Mouse (Mus musculus): ENCODE data around the gene Rplp2. TPM values are rescaled to one million over a fixed set of nuclear protein-coding genes. Genes with fewer than 3 reads are reported as not detected.

The Rplp2 gene
- total RNA-seq, 2 experiments from 2014 or later = 2,070 to 3,129 TPM

- ATAC-seq (replicated peaks; ENCODE audit: poor library complexity) = no peak
Measured at GRCm38 (mm10) chr7:141466607-141467148, 19.5 kb downstream of the Rplp2 start.

- ATAC-seq (replicated peaks; ENCODE audit: poor library complexity) = peak; percentile 56
Measured at GRCm38 (mm10) chr7:141467230-141468030, 20.3 kb downstream of the Rplp2 start, which contains the start of gene Cd151. Cd151 (plus strand) TSS chr7:141467392.

- no peak for ATAC-seq (replicated peaks; ENCODE audit: poor library complexity)
Measured at GRCm38 (mm10) chr7:141468164-141468521, 21.0 kb downstream of the Rplp2 start.

- peak; percentile 73 for ATAC-seq (replicated peaks; ENCODE audit: poor library complexity)
Measured at GRCm38 (mm10) chr7:141468522-141469211, 21.5 kb downstream of the Rplp2 start.

GRCm38 (mm10) chr7:141469352-141469751, 22.2 kb downstream of the Rplp2 start:
- no peak for ATAC-seq (replicated peaks; ENCODE audit: poor library complexity)

GRCm38 (mm10) chr7:141469901-141470636, 22.9 kb downstream of the Rplp2 start:
- no peak for ATAC-seq (replicated peaks; ENCODE audit: poor library complexity)

- ATAC-seq (replicated peaks; ENCODE audit: poor library complexity) = no peak
Measured at GRCm38 (mm10) chr7:141470637-141470944, 23.4 kb downstream of the Rplp2 start.

- ATAC-seq (replicated peaks; ENCODE audit: poor library complexity) = no peak
Measured at GRCm38 (mm10) chr7:141471236-141471635, 24.1 kb downstream of the Rplp2 start.

GRCm38 (mm10) chr7:141472226-141472625, 25.1 kb downstream of the Rplp2 start:
- no peak for ATAC-seq (replicated peaks; ENCODE audit: poor library complexity)

- no peak for ATAC-seq (replicated peaks; ENCODE audit: poor library complexity)
Measured at GRCm38 (mm10) chr7:141472763-141473162, 25.6 kb downstream of the Rplp2 start.

- no peak for ATAC-seq (replicated peaks; ENCODE audit: poor library complexity)
Measured at GRCm38 (mm10) chr7:141474160-141474559, 27.0 kb downstream of the Rplp2 start.

GRCm38 (mm10) chr7:141475011-141475804, 28.0 kb downstream of the Rplp2 start, which contains the start of the genes Polr2l and Tspan4:
Polr2l (minus strand) TSS chr7:141475132.
Tspan4 (plus strand) TSS chr7:141475240.
- peak; percentile 63 for ATAC-seq (replicated peaks; ENCODE audit: poor library complexity)

GRCm38 (mm10) chr7:141475805-141476158, 28.6 kb downstream of the Rplp2 start:
- no peak for ATAC-seq (replicated peaks; ENCODE audit: poor library complexity)

GRCm38 (mm10) chr7:141476226-141476980, 29.2 kb downstream of the Rplp2 start:
- peak; percentile 29 for ATAC-seq (replicated peaks; ENCODE audit: poor library complexity)

GRCm38 (mm10) chr7:141476981-141477370, 29.8 kb downstream of the Rplp2 start:
- ATAC-seq (replicated peaks; ENCODE audit: poor library complexity) = peak; percentile 9; the same call in 1 of the 2 replicates

GRCm38 (mm10) chr7:141477578-141478269, 30.6 kb downstream of the Rplp2 start:
- no peak for ATAC-seq (replicated peaks; ENCODE audit: poor library complexity)

GRCm38 (mm10) chr7:141478270-141478748, 31.1 kb downstream of the Rplp2 start:
- no peak for ATAC-seq (replicated peaks; ENCODE audit: poor library complexity)

- peak; percentile 75 for ATAC-seq (replicated peaks; ENCODE audit: poor library complexity)
Measured at GRCm38 (mm10) chr7:141480842-141481497, 33.8 kb downstream of the Rplp2 start.

Measured in megakaryocyte progenitor cell, adult 5-6 weeks (primary cell).